Mouse (Mus musculus): ENCODE measurements around the gene Slmap.
"Not testable (repeated sequence)": the region's sequence is repeated elsewhere in the genome, so short reads cannot be mapped to it uniquely, and the experiment has no call there.

Gene Slmap

GRCm38 (mm10) chr14:26533267-26533666, 1.5 kb downstream of the Slmap start:
- no peak for DNase-seq (ENCODE audit: low spot score)

- no peak for DNase-seq (ENCODE audit: low spot score)
Measured at GRCm38 (mm10) chr14:26532752-26533151, 2.0 kb downstream of the Slmap start.

DNA sequence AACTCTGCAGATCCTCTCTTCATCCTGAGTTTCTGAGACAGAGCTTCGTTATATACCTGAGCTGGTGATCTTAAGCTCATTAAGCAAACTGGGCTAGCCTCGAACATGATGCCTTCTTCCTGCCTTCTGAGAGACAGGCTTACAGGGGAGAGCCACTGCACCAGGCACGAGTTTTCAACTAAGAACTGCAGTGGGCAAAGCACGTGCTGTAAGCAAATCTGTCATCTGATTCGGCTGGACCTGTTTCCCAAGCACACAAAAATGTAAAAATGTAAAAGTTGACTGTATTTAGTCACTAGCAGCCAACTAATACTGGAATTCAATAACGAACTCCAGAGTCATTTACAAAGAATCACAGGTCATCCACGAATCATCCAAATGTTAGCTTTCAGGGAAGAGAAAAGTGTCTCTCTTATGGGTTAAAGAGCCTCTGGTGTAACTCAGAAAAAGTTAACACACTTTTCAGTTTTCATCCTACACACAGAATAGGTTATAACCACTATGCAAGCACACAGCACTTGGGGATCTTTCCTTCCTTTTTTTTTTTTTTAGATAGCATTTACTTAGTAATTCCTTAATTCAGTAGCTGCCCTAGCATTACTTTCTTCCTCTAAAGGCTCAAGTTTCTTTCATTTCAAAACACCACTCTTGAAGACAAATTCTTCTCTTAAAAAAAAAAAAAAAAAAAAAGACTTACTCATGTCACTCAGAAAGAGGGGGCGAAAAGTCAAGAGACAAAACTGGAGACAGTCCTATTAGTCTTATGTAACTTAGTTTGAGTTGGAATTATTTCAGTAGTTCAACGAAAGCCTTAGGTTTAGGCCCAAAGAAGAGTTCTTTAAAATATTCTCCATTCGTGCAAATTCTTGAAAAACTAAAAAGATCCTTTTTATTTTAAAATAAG, 3.1 kb downstream of the Slmap start:
- DNase-seq (ENCODE audit: low spot score): no peak

DNA sequence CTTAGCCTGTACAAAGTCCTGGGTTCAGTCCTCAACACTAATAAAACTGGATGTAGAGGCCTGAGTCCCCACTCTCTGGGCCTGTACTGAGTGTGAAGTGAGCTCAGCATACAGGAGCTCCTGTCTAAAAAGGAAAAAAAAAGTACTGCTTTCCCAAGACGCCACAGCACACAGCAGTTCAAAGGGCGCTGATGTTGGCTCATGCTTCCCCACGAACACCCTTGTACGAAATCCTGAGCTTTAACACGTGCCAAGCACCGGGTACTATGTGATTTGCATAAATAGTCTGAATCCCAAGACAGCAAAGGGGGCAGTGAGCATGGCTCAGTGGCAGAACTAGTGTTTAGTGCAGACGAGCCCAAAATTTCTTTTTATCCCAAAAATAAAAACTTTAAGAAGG, 4.4 kb downstream of the Slmap start:
- DNase-seq (ENCODE audit: low spot score): no peak

GRCm38 (mm10) chr14:26528296-26528695, 6.4 kb downstream of the Slmap start:
- no peak for DNase-seq (ENCODE audit: low spot score)

DNA sequence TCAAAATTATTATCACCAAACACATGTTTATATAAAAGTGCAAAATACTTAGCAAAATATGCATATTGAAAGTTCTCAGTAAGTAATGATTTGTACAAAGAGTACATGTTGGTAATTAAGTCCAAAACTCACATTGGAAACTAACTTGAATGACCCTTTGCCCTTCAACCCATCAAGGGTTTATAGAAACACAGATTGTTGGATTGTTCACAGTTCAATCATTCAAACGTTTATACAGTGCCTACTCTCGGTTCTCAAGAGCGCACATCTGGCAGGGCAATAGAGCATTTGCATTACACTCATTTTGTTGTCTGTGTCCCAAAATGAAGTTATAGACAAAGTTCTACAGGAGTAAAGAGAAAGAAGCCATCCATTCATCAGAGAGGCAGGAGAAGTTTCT, 8.8 kb downstream of the Slmap start:
- no peak for DNase-seq (ENCODE audit: low spot score)

DNA sequence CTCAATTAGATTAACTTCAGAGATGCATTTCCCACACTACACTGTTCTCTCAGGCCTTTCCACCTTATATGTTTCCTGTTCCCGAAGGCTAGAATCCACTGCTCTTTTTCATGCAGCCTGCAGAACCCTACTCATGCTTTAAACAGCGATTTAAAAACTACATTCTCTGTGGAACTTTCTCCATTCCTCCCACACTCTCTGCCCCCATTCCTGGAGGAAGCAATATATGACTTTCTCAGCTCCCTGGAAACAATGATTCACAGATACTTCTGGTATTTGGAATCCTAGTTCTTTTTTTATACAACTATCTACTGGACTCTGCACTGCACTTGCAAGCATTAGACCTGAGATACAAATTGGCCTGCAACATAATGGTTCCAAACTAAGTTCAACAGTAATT, 11.6 kb downstream of the Slmap start:
- DNase-seq (ENCODE audit: low spot score): no peak

- DNase-seq (ENCODE audit: low spot score): no peak
Measured at GRCm38 (mm10) chr14:26519831-26520230, 14.9 kb downstream of the Slmap start.

DNA sequence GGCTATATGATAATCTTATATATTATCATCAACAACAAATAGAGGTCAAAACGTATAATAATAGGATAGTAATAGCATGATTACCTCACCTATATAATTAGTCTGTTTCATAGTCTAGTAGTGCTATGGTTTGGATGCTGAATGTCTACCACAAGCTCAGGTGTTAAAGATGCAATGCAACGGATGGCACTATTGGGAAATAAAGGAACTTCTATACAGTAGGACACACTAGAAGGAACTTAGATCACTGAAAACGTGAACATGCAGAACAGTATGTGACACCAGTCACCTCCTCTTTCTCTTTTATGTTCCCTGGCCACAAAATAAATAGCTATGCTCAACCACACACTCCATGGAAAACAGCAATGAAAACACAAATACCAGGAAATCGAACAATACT, 16.9 kb downstream of the Slmap start:
- DNase-seq (ENCODE audit: low spot score): no peak

DNA sequence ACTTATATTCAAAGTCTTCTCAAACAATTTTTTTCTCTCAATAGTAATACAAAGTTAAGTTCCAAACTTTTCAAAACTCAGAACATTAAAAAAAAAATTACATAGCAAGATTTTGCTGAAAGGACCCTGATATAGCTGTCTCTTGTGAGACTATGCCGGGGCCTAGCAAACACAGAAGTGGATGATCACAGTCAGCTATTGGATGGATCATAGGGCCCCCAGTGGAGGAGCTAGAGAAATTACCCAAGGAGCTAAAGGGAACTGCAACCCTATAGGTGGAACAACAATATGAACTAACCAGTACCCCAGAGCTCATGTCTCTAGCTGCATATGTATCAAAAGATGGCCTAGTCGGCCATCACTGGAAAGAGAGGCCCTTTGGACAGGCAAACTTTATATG, 18.5 kb downstream of the Slmap start:
- DNase-seq (ENCODE audit: low spot score): not testable (repeated sequence)

- no peak for DNase-seq (ENCODE audit: low spot score)
Measured at GRCm38 (mm10) chr14:26515802-26516201, 18.9 kb downstream of the Slmap start.

- no peak for DNase-seq (ENCODE audit: low spot score)
Measured at GRCm38 (mm10) chr14:26510545-26510944, 24.2 kb downstream of the Slmap start.

- no peak for DNase-seq (ENCODE audit: low spot score)
Measured at GRCm38 (mm10) chr14:26508150-26508549, 26.6 kb downstream of the Slmap start.

DNA sequence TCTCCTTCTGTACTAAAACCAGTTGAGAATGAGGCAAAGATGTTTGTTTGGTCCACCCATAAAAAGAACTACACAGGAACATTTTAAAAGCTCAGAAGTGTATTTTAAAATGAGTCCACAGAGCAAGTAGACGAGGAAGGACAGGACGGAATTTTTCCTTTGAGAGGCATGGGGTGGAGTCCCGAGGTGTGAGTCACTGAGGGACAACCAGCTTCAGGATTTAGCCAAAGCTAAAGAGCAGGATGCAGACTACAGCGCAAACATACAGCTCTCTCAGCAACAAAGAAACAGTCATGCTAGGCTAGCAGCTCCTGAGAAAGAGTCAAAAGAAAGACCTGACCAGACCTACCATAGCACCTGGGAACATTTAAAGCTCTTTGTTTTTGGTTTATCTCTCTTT, 27.4 kb downstream of the Slmap start:
- DNase-seq (ENCODE audit: low spot score): no peak

GRCm38 (mm10) chr14:26504541-26504940, 30.2 kb downstream of the Slmap start:
- no peak for DNase-seq (ENCODE audit: low spot score)

- no peak for DNase-seq (ENCODE audit: low spot score)
Measured at GRCm38 (mm10) chr14:26500136-26500933, 34.4 kb downstream of the Slmap start.

DNA sequence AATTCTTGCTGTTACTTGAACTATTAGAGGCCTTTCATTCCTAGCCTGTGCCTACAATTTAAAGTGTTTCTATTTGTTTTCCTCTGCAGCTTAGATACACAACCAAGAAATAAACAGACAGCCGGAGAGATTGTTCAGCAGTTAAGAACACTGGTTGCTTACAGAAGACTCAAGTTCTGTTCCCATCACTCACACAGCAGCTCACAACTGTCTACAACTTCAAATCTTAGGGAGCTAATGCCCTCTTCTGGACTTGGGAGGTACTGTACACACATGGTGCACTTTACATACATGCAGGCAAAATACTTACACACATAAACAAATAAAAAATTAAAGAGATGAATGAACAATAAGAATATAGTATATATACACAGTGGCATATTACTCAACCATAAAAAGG, 39.7 kb downstream of the Slmap start:
- DNase-seq (ENCODE audit: low spot score): no peak

GRCm38 (mm10) chr14:26491150-26491549, 43.6 kb downstream of the Slmap start:
- DNase-seq (ENCODE audit: low spot score): peak; percentile 75

- no peak for DNase-seq (ENCODE audit: low spot score)
Measured at GRCm38 (mm10) chr14:26488329-26489020, 46.3 kb downstream of the Slmap start.

DNA sequence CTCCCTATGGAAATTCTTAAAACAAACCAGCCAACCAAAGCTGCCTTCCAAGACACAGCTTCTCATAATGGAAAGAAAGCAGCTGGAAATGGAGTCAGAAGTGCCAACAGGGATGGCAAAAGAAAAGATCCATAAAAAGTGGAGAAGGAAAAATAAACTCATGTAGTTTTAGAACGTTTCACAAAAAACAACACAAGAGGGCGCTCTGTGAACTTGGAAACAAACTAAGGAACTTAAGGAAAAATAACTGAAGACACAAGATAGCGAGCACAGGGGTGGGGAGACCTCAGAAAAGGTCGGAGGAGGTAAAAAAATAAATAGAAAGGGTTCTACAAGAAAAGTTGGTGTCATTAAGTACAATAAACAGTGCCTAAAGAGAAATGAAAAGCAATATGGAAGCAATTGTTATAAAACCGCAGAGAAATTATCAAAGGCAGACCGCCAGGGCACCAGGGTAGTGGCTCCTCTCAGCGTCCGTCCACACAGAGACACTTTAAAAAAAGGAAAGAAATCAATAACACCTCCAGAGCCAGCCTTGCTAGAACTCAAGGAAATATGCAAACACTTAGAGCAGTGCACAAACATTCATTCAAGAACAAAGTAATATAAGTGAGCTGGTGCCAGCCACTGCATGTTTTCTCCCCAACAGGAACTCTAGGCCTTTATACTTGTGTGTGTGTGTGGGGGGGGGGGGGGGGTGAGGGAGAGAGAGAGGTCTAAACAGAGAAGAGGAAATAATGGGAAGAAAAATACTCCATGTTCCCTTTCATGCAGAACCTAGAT, 48.1 kb downstream of the Slmap start:
- DNase-seq (ENCODE audit: low spot score): peak; percentile 25

- peak; percentile 9 for DNase-seq (ENCODE audit: low spot score)
Measured at GRCm38 (mm10) chr14:26481457-26481856, 53.3 kb downstream of the Slmap start.

GRCm38 (mm10) chr14:26477738-26478137, 57.0 kb downstream of the Slmap start:
- no peak for DNase-seq (ENCODE audit: low spot score)
